Mouse (Mus musculus) midbrain, embryonic 14.5 days (tissue): ENCODE measurements at regions not wholly inside any gene's neighbourhood (a gene's known extent, or its start where the extent isn't known, plus 50 kb on each side); places are given as distances from the start of the nearest gene placed in this dataset.

ENCODE experiments used
- ATAC-seq: fragments of 200-750 bp; cut with Nextera tagmentation; 2 replicates; pipeline ENCODE4 v1.8.0; 2017; ENCODE audit warnings: moderate number of reproducible peaks, moderate library complexity; ENCODE audit not compliant: low FRiP score, low TSS enrichment
- DNase-seq: peaks from one replicate; pipeline ENCODE4 v3.0.0-alpha.2; 2015
- H3K27ac ChIP-seq: fragments of 300-500 bp; sonication (generic); replicated peaks from 2 replicates; pipeline ENCODE4 v1.5.1; 2014; ENCODE audit warnings: mild to moderate bottlenecking, low read depth, low read length, moderate library complexity
- H3K27me3 ChIP-seq: fragments of 300-500 bp; sonication (generic); 2 replicates; pipeline ENCODE4 v1.6.1; 2014; ENCODE audit warnings: low read length, control low read depth, mixed read lengths; ENCODE audit not compliant: control insufficient read depth, insufficient read depth
- H3K36me3 ChIP-seq: fragments of 300-500 bp; sonication (generic); 2 replicates; pipeline ENCODE4 v1.6.1; 2014; ENCODE audit warnings: low read length, control low read depth; ENCODE audit not compliant: control insufficient read depth, insufficient read depth
- H3K4me1 ChIP-seq: fragments of 300-500 bp; sonication (generic); 2 replicates; pipeline ENCODE4 v1.6.1; 2014; ENCODE audit warnings: mild to moderate bottlenecking, antibody characterized with exemption, low read length, control low read depth; ENCODE audit not compliant: control insufficient read depth, insufficient read depth
- H3K4me2 ChIP-seq: fragments of 300-500 bp; sonication (generic); 2 replicates; pipeline ENCODE4 v1.6.1; 2014; ENCODE audit warnings: mild to moderate bottlenecking, low read length, moderate library complexity
- H3K4me3 ChIP-seq: fragments of 300-500 bp; sonication (generic); replicated peaks from 2 replicates; pipeline ENCODE4 v1.5.1; 2014; ENCODE audit warnings: low read depth, low read length
- H3K9ac ChIP-seq: fragments of 300-500 bp; sonication (generic); replicated peaks from 2 replicates; pipeline ENCODE4 v1.6.1; 2014; ENCODE audit warnings: mild to moderate bottlenecking, low read length, moderate library complexity
- H3K9me3 ChIP-seq: fragments of 300-500 bp; sonication (generic); 2 replicates; pipeline ENCODE4 v1.6.1; 2016; ENCODE audit warnings: low read length, control low read depth, mixed read lengths; ENCODE audit not compliant: control insufficient read depth
- WGBS: fragments of 180-500 bp; shearing (Covaris S2); extraction: QIAGEN DNeasy Blood & Tissue Kit; methylation state at CpG from one replicate; pipeline ENCODE4 v1.1.7; 2014; 5-methylcytosine and 5-hydroxymethylcytosine counted together

GRCm38 (mm10) chr10:55962627-55963203 is 144.0 kb upstream of the Msl3l2 start:
- WGBS: 90% methylated on average over 4 of the region's 4 CpGs
- Histone ChIP-seq H3K27me3 (no peaks in the 10 kb centered on the region), H3K27ac (no peak overlapping the region), H3K9me3 (no peaks in the 10 kb centered on the region), H3K4me1 (no peaks in the 10 kb centered on the region), H3K36me3 (no peaks in the 10 kb centered on the region), H3K4me3 (no peak overlapping the region), H3K4me2 (no peak overlapping the region), H3K9ac (no peak overlapping the region)
- DNase-seq: no peak
- no peak for ATAC-seq
